Mouse (Mus musculus) MN1 (cell line): ENCODE results near the gene Fam189a1.

Experiments used
- DNase-seq: peaks from one replicate; pipeline ENCODE4 v3.0.0-alpha.2; 2016; ENCODE audit warnings: low spot score

The Fam189a1 gene

DNA sequence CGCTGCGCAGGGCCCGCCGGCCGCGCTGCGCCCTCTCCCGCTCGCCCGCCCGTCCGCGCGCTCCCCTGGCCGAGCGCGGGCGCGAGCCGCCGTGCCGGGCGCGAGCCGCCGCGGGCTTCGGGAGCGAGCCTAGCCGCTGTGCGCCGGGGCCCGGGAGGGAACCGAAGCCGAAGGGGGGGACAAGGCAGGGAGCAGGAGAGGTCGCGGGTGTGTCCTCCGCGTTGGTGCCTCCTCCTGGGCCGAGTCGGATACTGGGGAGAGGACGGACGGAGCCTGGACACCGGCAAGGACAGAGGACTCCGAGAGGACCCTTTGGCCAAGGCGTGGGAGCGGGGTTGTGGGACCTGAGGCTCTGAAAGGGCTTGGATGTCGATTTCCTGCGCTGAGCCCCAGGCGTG is at the start of gene Fam189a1:
Gene Fam189a1 (minus strand): TSS at position 57 of the 398 bp plus-strand sequence.
- DNase-seq: no peak

GRCm38 (mm10) chr7:65206021-65206420 is 49.7 kb upstream of the Fam189a1 start:
- DNase-seq: no peak

DNA sequence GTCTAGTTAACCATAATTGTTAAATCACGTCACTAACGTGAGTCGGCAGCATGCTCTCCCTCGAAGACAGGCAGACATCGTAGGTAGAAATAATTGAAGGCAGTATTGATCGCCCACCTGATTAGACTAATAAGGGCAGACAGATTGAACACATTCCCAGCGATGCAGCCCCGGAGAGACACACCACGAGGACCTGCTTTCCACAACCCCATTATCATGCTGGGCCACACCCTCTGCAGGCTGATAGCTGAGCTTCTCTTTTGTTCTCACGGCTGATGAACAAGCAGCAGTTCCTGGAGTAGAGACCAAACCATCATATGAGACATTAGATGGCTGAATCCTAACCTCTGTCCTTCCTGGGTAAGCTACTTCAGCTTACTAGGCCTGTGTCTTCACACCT is 46.3 kb upstream of the Fam189a1 start:
- no peak for DNase-seq

- DNase-seq: no peak
Measured at GRCm38 (mm10) chr7:65180694-65181093, 24.3 kb upstream of the Fam189a1 start.

- no peak for DNase-seq
Measured at GRCm38 (mm10) chr7:65170762-65171161, 14.4 kb upstream of the Fam189a1 start.

GRCm38 (mm10) chr7:65157031-65158025 is 958 bp upstream of the Fam189a1 start:
- DNase-seq: no peak

DNA sequence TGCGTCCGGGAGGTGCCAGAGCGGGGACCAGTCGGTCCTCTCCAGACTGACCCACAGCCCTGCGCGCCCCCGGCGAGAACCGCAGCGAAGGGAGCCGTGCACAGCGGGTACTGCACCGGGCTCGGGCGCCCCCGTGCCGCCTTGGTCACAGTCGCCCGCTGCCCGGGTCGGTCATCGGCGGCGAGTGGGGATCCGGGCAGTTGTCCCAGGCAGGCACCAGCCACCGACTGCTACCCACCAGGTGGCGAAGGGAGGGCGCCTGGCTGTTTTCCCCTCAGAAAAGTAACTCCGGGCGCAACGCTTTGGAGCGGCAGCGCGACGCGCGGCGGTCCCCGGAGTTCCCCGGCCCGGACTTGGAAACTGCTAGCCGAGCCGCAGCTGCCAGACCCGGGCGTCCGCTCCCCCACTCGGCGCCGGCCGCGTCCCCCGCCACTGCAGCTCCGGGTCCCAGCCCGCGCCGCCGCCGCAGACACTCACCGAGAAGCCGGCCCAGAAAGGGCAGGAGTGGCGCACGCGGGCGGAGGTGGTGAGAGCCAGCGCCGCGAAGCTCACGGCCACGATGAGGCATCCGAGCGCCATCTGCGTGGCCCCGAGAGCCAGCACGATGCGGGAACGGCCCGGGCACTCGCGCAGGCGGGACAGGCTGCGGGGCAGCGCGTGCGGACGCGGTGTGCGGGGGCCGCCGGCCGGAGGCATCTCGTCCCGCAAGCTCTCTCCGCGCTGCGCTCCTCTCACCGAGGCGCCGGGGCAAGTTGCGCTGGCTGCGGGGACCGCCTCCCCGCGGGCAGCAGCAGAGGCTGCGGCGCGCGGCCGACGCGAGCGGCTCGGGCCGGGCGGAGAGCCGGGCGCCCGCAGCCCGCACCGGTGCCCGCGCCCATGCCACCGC is 499 bp downstream of the Fam189a1 start:
- DNase-seq: no peak

DNA sequence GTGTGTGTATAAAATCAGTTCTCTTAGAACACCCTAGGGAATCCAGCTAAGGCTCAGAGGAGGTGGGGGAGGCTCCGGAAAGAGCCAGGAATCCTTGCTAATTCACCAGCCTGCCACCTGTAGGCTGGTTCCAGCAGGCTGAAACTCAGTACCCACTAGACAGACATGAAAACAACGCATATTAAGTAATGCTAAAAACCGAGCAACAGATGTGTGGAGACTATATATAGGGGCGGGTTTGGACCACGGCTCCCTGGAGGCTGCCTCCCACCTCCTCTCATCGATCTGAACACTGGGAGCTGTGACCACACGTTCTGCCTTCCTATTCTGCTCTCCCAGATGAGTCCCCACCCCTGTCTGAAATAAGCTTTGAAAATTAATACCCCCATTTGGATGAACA is 1.8 kb downstream of the Fam189a1 start:
- DNase-seq: no peak

DNA sequence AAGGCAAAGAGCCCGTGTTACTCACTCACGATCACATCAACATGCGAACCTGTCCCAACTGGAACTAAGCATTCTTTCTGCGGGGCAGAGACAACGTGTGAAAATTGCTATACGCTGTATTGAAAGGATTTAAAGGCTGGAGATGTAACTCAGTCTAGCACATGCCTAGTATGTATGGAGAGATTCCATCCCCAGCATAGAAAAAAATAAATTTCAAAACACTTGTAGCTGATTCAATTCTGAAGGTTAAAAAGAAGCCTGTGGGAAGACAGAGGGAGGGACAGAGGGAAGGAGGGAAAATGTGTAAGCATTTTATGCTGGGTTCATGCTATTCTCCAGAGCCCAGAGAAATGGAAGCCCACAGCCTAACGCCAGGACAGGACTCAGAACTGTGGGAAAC is 2.5 kb downstream of the Fam189a1 start:
- no peak for DNase-seq

- no peak for DNase-seq
Measured at GRCm38 (mm10) chr7:65151526-65151925, 4.8 kb downstream of the Fam189a1 start.

GRCm38 (mm10) chr7:65149040-65149439 is 7.3 kb downstream of the Fam189a1 start:
- no peak for DNase-seq

DNA sequence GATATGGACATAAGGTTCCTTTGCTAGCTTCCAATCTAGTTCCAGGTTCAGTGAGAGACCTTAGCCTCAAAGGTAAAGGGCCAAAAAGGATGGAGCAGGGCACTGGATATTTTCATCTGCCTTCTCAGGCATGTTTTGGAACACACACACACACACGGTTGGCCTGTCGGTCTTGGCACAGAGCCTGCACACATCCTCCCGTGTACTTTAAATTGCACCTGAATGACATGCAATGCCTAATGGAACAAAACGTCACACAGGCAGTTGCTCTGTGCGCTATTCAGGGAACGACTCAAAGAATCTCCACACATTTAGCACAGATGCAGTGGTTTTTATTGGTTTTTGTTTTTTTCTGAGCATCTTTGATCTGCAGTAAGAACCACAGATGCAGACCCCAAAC is 11.5 kb downstream of the Fam189a1 start:
- DNase-seq: no peak

DNA sequence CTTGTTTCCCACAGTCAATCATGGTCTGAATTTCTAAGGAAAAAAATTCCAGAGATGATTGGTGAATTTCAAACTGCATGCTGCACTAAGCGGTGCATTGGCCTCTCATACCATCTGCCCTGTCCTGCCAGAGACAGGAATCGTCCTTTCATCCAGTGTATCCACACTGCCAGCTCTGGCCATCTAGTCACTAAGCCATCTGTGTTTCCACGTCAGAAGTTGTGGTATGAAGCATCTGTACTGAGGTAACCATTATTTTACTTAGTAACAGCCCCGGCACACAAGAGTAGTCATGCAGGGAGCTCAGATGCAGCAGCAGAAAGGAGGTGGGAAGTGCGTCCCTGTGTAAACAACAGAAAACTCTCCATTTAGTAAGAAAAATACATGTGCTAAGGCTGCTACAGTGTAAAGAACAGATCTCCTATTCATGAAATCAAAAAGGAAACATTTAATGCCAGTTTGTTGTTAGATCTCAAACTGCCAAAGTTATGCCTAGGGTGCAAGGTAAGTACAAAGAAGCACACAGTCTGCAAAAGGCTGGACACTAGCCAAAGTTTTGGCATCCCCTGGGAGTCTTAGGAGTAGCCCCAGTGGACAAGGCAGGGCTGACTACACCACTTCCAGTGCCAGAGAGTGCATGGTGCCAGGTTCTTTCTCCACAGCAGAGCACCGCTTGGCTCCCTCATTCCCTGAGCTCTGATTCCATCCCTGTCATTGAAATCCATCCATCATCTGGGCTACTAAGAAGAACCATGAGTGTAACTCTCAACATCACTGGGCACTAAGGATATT is 14.3 kb downstream of the Fam189a1 start:
- DNase-seq: no peak

DNA sequence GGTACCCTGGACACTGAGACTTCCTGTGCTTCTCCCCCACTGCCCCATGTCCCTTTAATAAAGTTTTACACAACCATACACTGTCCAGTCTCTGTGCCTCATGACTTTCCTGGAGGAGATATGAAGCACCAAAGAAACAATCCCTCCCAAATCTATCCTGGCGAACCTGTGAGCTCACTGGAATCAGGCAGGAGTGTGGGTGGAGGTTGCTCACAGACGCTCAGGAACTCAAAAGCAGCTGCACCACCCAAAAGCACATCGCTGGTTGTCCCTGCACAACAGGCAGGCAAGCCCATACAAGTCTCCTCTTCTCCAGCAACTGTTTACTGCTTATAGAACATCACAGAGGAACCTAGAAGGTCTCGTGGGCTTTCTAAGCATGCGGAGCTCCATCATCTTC is 15.5 kb downstream of the Fam189a1 start:
- no peak for DNase-seq

DNA sequence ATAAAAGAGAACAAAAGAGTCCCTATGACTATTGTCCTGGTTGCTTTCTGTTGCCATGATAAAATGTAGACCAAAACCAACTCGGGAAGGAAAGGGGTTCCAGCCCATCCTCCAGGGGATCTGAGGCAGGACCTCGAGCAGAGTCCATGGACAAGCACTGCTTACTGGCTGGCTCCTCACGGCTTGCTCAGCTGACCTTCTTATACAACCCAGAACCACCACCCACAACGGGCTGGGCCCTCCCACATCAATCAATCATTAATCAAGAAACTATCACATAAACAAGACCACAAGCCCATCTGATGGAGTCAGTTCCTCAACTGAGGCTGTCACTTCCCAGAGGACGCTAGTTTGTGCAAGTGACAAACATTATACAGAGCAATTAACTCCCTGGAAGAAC is 16.3 kb downstream of the Fam189a1 start:
- DNase-seq: no peak

- DNase-seq: no peak
Measured at GRCm38 (mm10) chr7:65123766-65124165, 32.6 kb downstream of the Fam189a1 start.

DNA sequence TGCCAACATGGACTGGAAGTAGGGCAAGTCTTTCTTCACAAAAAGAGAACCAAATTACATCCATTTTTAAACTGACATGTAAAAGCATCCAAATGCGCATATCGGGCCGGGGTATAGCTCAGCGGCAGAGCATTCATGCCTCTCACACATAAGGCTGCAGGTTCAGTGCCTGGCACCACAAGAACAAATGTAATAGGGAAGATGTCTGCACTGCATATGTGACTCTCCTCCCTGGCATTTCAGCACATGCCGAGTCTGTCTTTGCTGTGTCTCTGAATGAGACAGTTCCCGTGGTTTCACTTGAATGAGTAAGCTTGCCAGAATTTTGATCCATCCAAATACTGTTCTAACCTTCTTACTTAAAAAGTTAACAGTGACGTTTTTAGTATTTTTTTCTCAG is 39.5 kb downstream of the Fam189a1 start:
- DNase-seq: no peak

- no peak for DNase-seq
Measured at GRCm38 (mm10) chr7:65115366-65115765, 41.0 kb downstream of the Fam189a1 start.

DNA sequence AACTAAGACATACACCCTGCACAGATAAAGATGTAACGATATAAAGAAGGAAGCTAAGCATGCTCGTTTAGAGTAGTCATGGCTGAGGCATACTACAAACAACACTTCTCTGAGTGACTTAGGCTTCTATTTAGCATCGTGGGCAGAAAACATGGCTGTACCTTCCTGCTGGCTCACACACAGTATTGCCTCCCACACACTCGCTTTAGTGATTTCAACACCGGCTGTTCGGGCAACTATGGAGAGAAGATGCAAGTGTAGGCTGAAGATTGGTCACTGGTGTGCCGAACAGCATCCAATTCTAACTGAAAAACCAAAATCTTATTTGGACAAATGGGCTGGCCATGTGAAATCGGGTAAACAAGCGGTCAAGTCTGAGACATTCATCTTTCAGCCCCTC is 44.7 kb downstream of the Fam189a1 start:
- DNase-seq: no peak

- DNase-seq: no peak
Measured at GRCm38 (mm10) chr7:65105566-65105965, 50.8 kb downstream of the Fam189a1 start.

- DNase-seq: no peak
Measured at GRCm38 (mm10) chr7:65105097-65105467, 51.3 kb downstream of the Fam189a1 start.
